Mouse (Mus musculus) hindbrain, embryonic 12.5 days (tissue): ENCODE measurements around the gene Khdrbs1. TPM values are rescaled to one million over a fixed set of nuclear protein-coding genes. Genes with fewer than 3 reads are reported as not detected.

Experiments used
- ATAC-seq: fragments of 200-750 bp; cut with Nextera tagmentation; 2 replicates; pipeline ENCODE4 v1.8.0; 2017; ENCODE audit warnings: moderate TSS enrichment; ENCODE audit not compliant: low FRiP score
- H3K27ac ChIP-seq: fragments of 300-500 bp; sonication (generic); 2 replicates; pipeline ENCODE4 v1.5.1; 2016; ENCODE audit warnings: mild to moderate bottlenecking
- H3K27me3 ChIP-seq: fragments of 300-500 bp; sonication (generic); 2 replicates; pipeline ENCODE4 v1.6.1; 2016; ENCODE audit warnings: mild to moderate bottlenecking
- H3K36me3 ChIP-seq: fragments of 300-500 bp; sonication (generic); 2 replicates; pipeline ENCODE4 v1.6.1; 2016; ENCODE audit warnings: mild to moderate bottlenecking
- H3K4me1 ChIP-seq: fragments of 300-500 bp; sonication (generic); 2 replicates; pipeline ENCODE4 v1.6.1; 2016
- H3K4me2 ChIP-seq: fragments of 300-500 bp; sonication (generic); replicated peaks from 2 replicates; pipeline ENCODE4 v1.6.1; 2016; ENCODE audit warnings: mild to moderate bottlenecking
- H3K4me3 ChIP-seq: fragments of 300-500 bp; sonication (generic); 2 replicates; pipeline ENCODE4 v1.5.1; 2016; ENCODE audit warnings: mild to moderate bottlenecking
- H3K9ac ChIP-seq: fragments of 300-500 bp; sonication (generic); 2 replicates; pipeline ENCODE4 v1.6.1; 2016; ENCODE audit warnings: mild to moderate bottlenecking, moderate library complexity
- H3K9me3 ChIP-seq: fragments of 300-500 bp; sonication (generic); replicated peaks from 2 replicates; pipeline ENCODE4 v1.6.1; 2016; ENCODE audit warnings: mild to moderate bottlenecking
- WGBS: fragments of 180-500 bp; shearing (Covaris S2); methylation state at CpG from one replicate; pipeline ENCODE4 v1.1.7; 2016; 5-methylcytosine and 5-hydroxymethylcytosine counted together
- polyA plus RNA-seq: library from polyadenylated mRNA; unstranded; fragments of >200 nt; fragmentation: Nextera tagmentation; extraction: Ambion mirVana; gene quantifications from 2 replicates; pipeline ENCODE4 v1.2.1, GENCODE M21; 2016

The Khdrbs1 gene
- polyA plus RNA-seq: 215 and 227 TPM in 2 replicates

GRCm38 (mm10) chr4:129742232-129743009, at the start of gene Khdrbs1:
Khdrbs1 (minus strand) TSS chr4:129742303.
- peak; percentile 95 for ATAC-seq
- Histone ChIP-seq H3K27ac (peak within 1 kb of the TSS; percentile 99), H3K4me2 (peak within 1 kb of the TSS; percentile 65), H3K9ac (peak within 1 kb of the TSS; percentile 100), H3K4me3 (peak within 1 kb of the TSS; percentile 100), H3K9me3 (no peaks in the 10 kb centered on the region), H3K4me1 (peaks cover 28% of the 10 kb centered on the region), H3K27me3 (no peaks in the 10 kb centered on the region), H3K36me3 (0 out of 2 replicates have a peak, but pooled peaks cover 3% of the 10 kb centered on the region)
- WGBS: under 1% methylated on average over 75 of the region's 76 CpGs

- Histone ChIP-seq H3K4me1 (peaks cover 20% of the 10 kb centered on the region), H3K27ac (no peak overlapping the region), H3K9me3 (no peaks in the 10 kb centered on the region), H3K4me2 (no peak overlapping the region), H3K27me3 (peaks cover 6% of the 10 kb centered on the region; the same call in 1 of the 2 replicates), H3K36me3 (no peaks in the 10 kb centered on the region), H3K4me3 (no peak overlapping the region), H3K9ac (no peak overlapping the region)
- no peak for ATAC-seq
- 11% methylated on average over 1 of the region's 1 CpGs for WGBS
These were observed 49.3 kb upstream of the Khdrbs1 start for GRCm38 (mm10) chr4:129791399-129791798.

GRCm38 (mm10) chr4:129790475-129790874, 48.4 kb upstream of the Khdrbs1 start:
- no peak for ATAC-seq
- Histone ChIP-seq H3K4me3 (no peak overlapping the region), H3K9ac (no peak overlapping the region), H3K9me3 (no peaks in the 10 kb centered on the region), H3K27ac (no peak overlapping the region), H3K4me2 (no peak overlapping the region), H3K4me1 (peaks cover 16% of the 10 kb centered on the region), H3K36me3 (no peaks in the 10 kb centered on the region), H3K27me3 (peaks cover 3% of the 10 kb centered on the region; the same call in 1 of the 2 replicates)
- 73% methylated on average over 3 of the region's 3 CpGs for WGBS

- no peaks in the 10 kb centered on the region for H3K36me3 ChIP-seq
- no peak overlapping the region for H3K9ac ChIP-seq
- no peak for ATAC-seq
- WGBS: 90% methylated on average over 2 of the region's 2 CpGs
- no peaks in the 10 kb centered on the region for H3K27me3 ChIP-seq
- H3K4me3 ChIP-seq: no peak overlapping the region
- peaks cover 9% of the 10 kb centered on the region; the same call in 1 of the 2 replicates for H3K4me1 ChIP-seq
- H3K9me3 ChIP-seq: no peaks in the 10 kb centered on the region
- H3K4me2 ChIP-seq: no peak overlapping the region
- H3K27ac ChIP-seq: no peak overlapping the region
These were observed 47.5 kb upstream of the Khdrbs1 start for GRCm38 (mm10) chr4:129789635-129790034.

- H3K4me3 ChIP-seq: no peak overlapping the region
- H3K9me3 ChIP-seq: no peaks in the 10 kb centered on the region
- H3K27ac ChIP-seq: no peak overlapping the region
- no peak for ATAC-seq
- H3K27me3 ChIP-seq: no peaks in the 10 kb centered on the region
- H3K4me1 ChIP-seq: 0 out of 2 replicates have a peak, but pooled peaks cover 8% of the 10 kb centered on the region
- H3K4me2 ChIP-seq: no peak overlapping the region
- H3K36me3 ChIP-seq: no peaks in the 10 kb centered on the region
- H3K9ac ChIP-seq: no peak overlapping the region
- 73% methylated on average over 8 of the region's 8 CpGs for WGBS
These were observed 46.6 kb upstream of the Khdrbs1 start for GRCm38 (mm10) chr4:129788693-129789092.

GRCm38 (mm10) chr4:129785178-129785577, 43.1 kb upstream of the Khdrbs1 start:
- 4% methylated on average over 4 of the region's 4 CpGs for WGBS
- no peak for ATAC-seq

GRCm38 (mm10) chr4:129783506-129783905, 41.4 kb upstream of the Khdrbs1 start:
- no peaks in the 10 kb centered on the region for H3K27me3 ChIP-seq
- no peak overlapping the region for H3K4me3 ChIP-seq
- H3K4me1 ChIP-seq: peaks cover 16% of the 10 kb centered on the region
- ATAC-seq: no peak
- no peak overlapping the region for H3K9ac ChIP-seq
- no peaks in the 10 kb centered on the region for H3K36me3 ChIP-seq
- no peaks in the 10 kb centered on the region for H3K9me3 ChIP-seq
- no peak overlapping the region for H3K4me2 ChIP-seq
- no peak overlapping the region for H3K27ac ChIP-seq
- 84% methylated on average over 5 of the region's 5 CpGs for WGBS

More at GRCm38 (mm10) chr4:129785178-129785577, 43.1 kb upstream of the Khdrbs1 start:
- Histone ChIP-seq H3K9me3 (no peaks in the 10 kb centered on the region), H3K27me3 (no peaks in the 10 kb centered on the region), H3K9ac (no peak overlapping the region), H3K4me1 (peaks cover 16% of the 10 kb centered on the region), H3K27ac (no peak overlapping the region), H3K36me3 (no peaks in the 10 kb centered on the region), H3K4me2 (no peak overlapping the region), H3K4me3 (no peak overlapping the region)

- Histone ChIP-seq H3K4me1 (peaks cover 16% of the 10 kb centered on the region), H3K4me2 (no peak overlapping the region), H3K27ac (0 out of 2 replicates have a peak overlapping the region, but pooled peaks have one; percentile 19), H3K27me3 (no peaks in the 10 kb centered on the region), H3K4me3 (no peak overlapping the region), H3K36me3 (no peaks in the 10 kb centered on the region), H3K9ac (no peak overlapping the region), H3K9me3 (no peaks in the 10 kb centered on the region)
- no peak; the same call in 1 of the 2 replicates for ATAC-seq
- WGBS: 32% methylated on average over 3 of the region's 3 CpGs
These were observed 40.8 kb upstream of the Khdrbs1 start for GRCm38 (mm10) chr4:129782857-129783331.

- H3K4me1 ChIP-seq: peaks cover 16% of the 10 kb centered on the region
- ATAC-seq: no peak
- no peak overlapping the region for H3K4me3 ChIP-seq
- 16% methylated on average over 4 of the region's 4 CpGs for WGBS
- H3K9me3 ChIP-seq: no peaks in the 10 kb centered on the region
- H3K27me3 ChIP-seq: no peaks in the 10 kb centered on the region
- no peak overlapping the region for H3K4me2 ChIP-seq
- no peaks in the 10 kb centered on the region for H3K36me3 ChIP-seq
- H3K9ac ChIP-seq: 0 out of 2 replicates have a peak overlapping the region, but pooled peaks have one; percentile 18
- peak overlapping the region; percentile 23; the same call in 1 of the 2 replicates for H3K27ac ChIP-seq
These were observed 40.0 kb upstream of the Khdrbs1 start for GRCm38 (mm10) chr4:129781881-129782675.

- Histone ChIP-seq H3K9me3 (no peaks in the 10 kb centered on the region), H3K4me3 (no peak overlapping the region), H3K4me2 (peak overlapping the region; percentile 39), H3K27me3 (no peaks in the 10 kb centered on the region), H3K27ac (peak overlapping the region; percentile 60), H3K9ac (peak overlapping the region; percentile 32; the same call in 1 of the 2 replicates), H3K4me1 (peaks cover 25% of the 10 kb centered on the region), H3K36me3 (no peaks in the 10 kb centered on the region)
- 2% methylated on average over 21 of the region's 21 CpGs for WGBS
- ATAC-seq: no peak
These were observed 29.8 kb upstream of the Khdrbs1 start for GRCm38 (mm10) chr4:129771672-129772521.

- Histone ChIP-seq H3K9ac (no peak overlapping the region; the same call in 1 of the 2 replicates), H3K4me2 (peak overlapping the region; percentile 39), H3K27ac (peak overlapping the region; percentile 60; the same call in 1 of the 2 replicates), H3K9me3 (no peaks in the 10 kb centered on the region), H3K36me3 (no peaks in the 10 kb centered on the region), H3K4me1 (peaks cover 25% of the 10 kb centered on the region), H3K27me3 (no peaks in the 10 kb centered on the region), H3K4me3 (no peak overlapping the region)
- no peak for ATAC-seq
- WGBS: 16% methylated on average over 7 of the region's 7 CpGs
These were observed 29.2 kb upstream of the Khdrbs1 start for GRCm38 (mm10) chr4:129771314-129771671.
